Mouse (Mus musculus): Measurements from ENCODE around the gene Cbr2. TPM values are rescaled to one million over a fixed set of nuclear protein-coding genes. Genes with fewer than 3 reads are reported as not detected.

The Cbr2 gene
- total RNA-seq, 2 experiments from 2014 or later, result 1.3 TPM; not detected in 1

GRCm38 (mm10) chr11:120733521-120733920, 1.6 kb upstream of the Cbr2 start:
- peak; percentile 42; the same call in 1 of the 2 replicates for ATAC-seq (replicated peaks; ENCODE audit: poor library complexity)

- ATAC-seq (replicated peaks; ENCODE audit: poor library complexity), result no peak
Observed at GRCm38 (mm10) chr11:120731395-120731794, 519 bp downstream of the Cbr2 start.

- ATAC-seq (replicated peaks; ENCODE audit: poor library complexity), result no peak
Observed at GRCm38 (mm10) chr11:120730331-120730870, 1.5 kb downstream of the Cbr2 start.

- ATAC-seq (replicated peaks; ENCODE audit: poor library complexity), result peak; percentile 70
Observed at GRCm38 (mm10) chr11:120729432-120730050, 2.4 kb downstream of the Cbr2 start.

GRCm38 (mm10) chr11:120728530-120729240, 3.2 kb downstream of the Cbr2 start:
- no peak for ATAC-seq (replicated peaks; ENCODE audit: poor library complexity)

- no peak for ATAC-seq (replicated peaks; ENCODE audit: poor library complexity)
Observed at GRCm38 (mm10) chr11:120727564-120727963, 4.3 kb downstream of the Cbr2 start.

- ATAC-seq (replicated peaks; ENCODE audit: poor library complexity), result peak; percentile 89
Observed at GRCm38 (mm10) chr11:120727169-120727527, 4.8 kb downstream of the Cbr2 start, which contains the start of gene Dcxr. Dcxr (minus strand) TSS chr11:120727281.

- ATAC-seq (replicated peaks; ENCODE audit: poor library complexity), result no peak
Observed at GRCm38 (mm10) chr11:120726243-120727168, 5.4 kb downstream of the Cbr2 start.

- ATAC-seq (replicated peaks; ENCODE audit: poor library complexity), result no peak
Observed at GRCm38 (mm10) chr11:120723509-120723908, 8.4 kb downstream of the Cbr2 start.

- no peak for ATAC-seq (replicated peaks; ENCODE audit: poor library complexity)
Observed at GRCm38 (mm10) chr11:120722761-120723382, 9.0 kb downstream of the Cbr2 start.

GRCm38 (mm10) chr11:120722067-120722630, 9.8 kb downstream of the Cbr2 start:
- 0 out of 2 replicates have a peak, but pooled peaks have one; percentile 0 for ATAC-seq (replicated peaks; ENCODE audit: poor library complexity)

- peak; percentile 19; the same call in 1 of the 2 replicates for ATAC-seq (replicated peaks; ENCODE audit: poor library complexity)
Observed at GRCm38 (mm10) chr11:120721124-120722066, 10.5 kb downstream of the Cbr2 start, which contains the start of gene Rac3. Rac3 (plus strand) TSS chr11:120721470.

- peak; percentile 97 for ATAC-seq (replicated peaks; ENCODE audit: poor library complexity)
Observed at GRCm38 (mm10) chr11:120720450-120720849, 11.5 kb downstream of the Cbr2 start.

- ATAC-seq (replicated peaks; ENCODE audit: poor library complexity), result no peak
Observed at GRCm38 (mm10) chr11:120719841-120720376, 12.0 kb downstream of the Cbr2 start.

GRCm38 (mm10) chr11:120719242-120719641, 12.7 kb downstream of the Cbr2 start:
- ATAC-seq (replicated peaks; ENCODE audit: poor library complexity), result no peak

- ATAC-seq (replicated peaks; ENCODE audit: poor library complexity), result no peak
Observed at GRCm38 (mm10) chr11:120715131-120715530, 16.8 kb downstream of the Cbr2 start.

GRCm38 (mm10) chr11:120714546-120714945, 17.4 kb downstream of the Cbr2 start:
- no peak for ATAC-seq (replicated peaks; ENCODE audit: poor library complexity)
